Mouse (Mus musculus) olfactory bulb, adult 2 months (tissue): ENCODE measurements around the gene Fto.

Experiments used
- CTCF ChIP-seq: fragments of 200-500 bp; IDR thresholded peaks from 2 replicates; pipeline ENCODE4 v1.5.1; 2012; ENCODE audit warnings: low read depth, mild to moderate bottlenecking, low read length, moderate library complexity; ENCODE audit not compliant: insufficient read depth
- POLR2A ChIP-seq: fragments of 200-500 bp; IDR thresholded peaks from 2 replicates; pipeline ENCODE4 v1.6.1; 2012; ENCODE audit warnings: mild to moderate bottlenecking, low read depth, low read length, moderate library complexity; ENCODE audit not compliant: insufficient read depth

GRCm38 (mm10) chr8:91482511-91482910 is 169.2 kb downstream of the Fto start:
- TF ChIP-seq POLR2A (no peak), CTCF (no peak)
